Mouse (Mus musculus) lung, embryonic 15.5 days (tissue): ENCODE results near the gene Mogat2. TPM values are rescaled to one million over a fixed set of nuclear protein-coding genes. Genes with fewer than 3 reads are reported as not detected.

ENCODE experiments used
- ATAC-seq: fragments of 200-750 bp; cut with Nextera tagmentation; 2 replicates; pipeline ENCODE4 v1.8.0; 2017; ENCODE audit warnings: moderate number of reproducible peaks, borderline replicate concordance; ENCODE audit not compliant: low FRiP score, low TSS enrichment; ENCODE audit errors: extremely low read depth
- H3K27ac ChIP-seq: fragments of 300-500 bp; sonication (generic); 2 replicates; pipeline ENCODE4 v1.5.1; 2015; ENCODE audit warnings: moderate library complexity, mild to moderate bottlenecking, inconsistent platforms
- H3K27me3 ChIP-seq: fragments of 300-500 bp; sonication (generic); 2 replicates; pipeline ENCODE4 v1.6.1; 2015; ENCODE audit warnings: inconsistent platforms
- H3K36me3 ChIP-seq: fragments of 300-500 bp; sonication (generic); 2 replicates; pipeline ENCODE4 v1.6.1; 2015; ENCODE audit warnings: inconsistent platforms
- H3K4me1 ChIP-seq: fragments of 300-500 bp; sonication (generic); 2 replicates; pipeline ENCODE4 v1.6.1; 2015; ENCODE audit warnings: inconsistent platforms
- H3K4me2 ChIP-seq: fragments of 300-500 bp; sonication (generic); 2 replicates; pipeline ENCODE4 v1.6.1; 2015; ENCODE audit warnings: inconsistent platforms, mild to moderate bottlenecking, moderate library complexity
- H3K4me3 ChIP-seq: fragments of 300-500 bp; sonication (generic); 2 replicates; pipeline ENCODE4 v1.5.1; 2015; ENCODE audit warnings: mild to moderate bottlenecking, inconsistent platforms
- H3K9ac ChIP-seq: fragments of 300-500 bp; sonication (generic); 2 replicates; pipeline ENCODE4 v1.6.1; 2015; ENCODE audit warnings: inconsistent platforms
- H3K9me3 ChIP-seq: fragments of 300-500 bp; sonication (generic); 2 replicates; pipeline ENCODE4 v1.6.1; 2016; ENCODE audit warnings: inconsistent platforms
- WGBS: fragments of 180-500 bp; shearing (Covaris S2); methylation state at CpG from one replicate; pipeline ENCODE4 v1.1.7; 2015; 5-methylcytosine and 5-hydroxymethylcytosine counted together
- polyA plus RNA-seq: library from polyadenylated mRNA; unstranded; fragments of >200 nt; fragmentation: Nextera tagmentation; extraction: Ambion mirVana; gene quantifications from 2 replicates; pipeline ENCODE4 v1.2.1, GENCODE M21; 2015

Mogat2 gene
- polyA plus RNA-seq, 1 experiment from 2014 or later = 1.1 TPM

GRCm38 (mm10) chr7:99214621-99215185, 23.7 kb downstream of the Mogat2 start:
- no peak for ATAC-seq
- no peaks in the 10 kb centered on the region for H3K36me3 ChIP-seq
- no peaks in the 10 kb centered on the region for H3K27me3 ChIP-seq
- H3K4me3 ChIP-seq = no peak overlapping the region
- H3K9me3 ChIP-seq = no peaks in the 10 kb centered on the region
- no peak overlapping the region for H3K4me2 ChIP-seq
- H3K9ac ChIP-seq = no peak overlapping the region
- 82% methylated on average over 10 of the region's 10 CpGs for WGBS
- no peak overlapping the region for H3K27ac ChIP-seq
- peaks cover 30% of the 10 kb centered on the region for H3K4me1 ChIP-seq

GRCm38 (mm10) chr7:99213686-99214085, 24.7 kb downstream of the Mogat2 start:
- H3K9ac ChIP-seq = no peak overlapping the region
- H3K27me3 ChIP-seq = no peaks in the 10 kb centered on the region
- WGBS = 86% methylated on average over 2 of the region's 2 CpGs
- no peak overlapping the region for H3K4me3 ChIP-seq
- H3K9me3 ChIP-seq = no peaks in the 10 kb centered on the region
- no peak overlapping the region for H3K4me2 ChIP-seq
- ATAC-seq = no peak
- H3K36me3 ChIP-seq = no peaks in the 10 kb centered on the region
- H3K4me1 ChIP-seq = peaks cover 30% of the 10 kb centered on the region
- no peak overlapping the region for H3K27ac ChIP-seq

- 83% methylated on average over 1 of the region's 1 CpGs for WGBS
These were observed 25.4 kb downstream of the Mogat2 start for GRCm38 (mm10) chr7:99213056-99213455.

GRCm38 (mm10) chr7:99208704-99209103, 29.7 kb downstream of the Mogat2 start:
- WGBS = 76% methylated on average over 4 of the region's 4 CpGs
- Histone ChIP-seq H3K4me1 (no peaks in the 10 kb centered on the region), H3K27ac (no peak overlapping the region), H3K36me3 (no peaks in the 10 kb centered on the region), H3K27me3 (no peaks in the 10 kb centered on the region), H3K9ac (no peak overlapping the region), H3K4me2 (no peak overlapping the region), H3K4me3 (no peak overlapping the region), H3K9me3 (no peaks in the 10 kb centered on the region)
- ATAC-seq = no peak

More at GRCm38 (mm10) chr7:99213056-99213455, 25.4 kb downstream of the Mogat2 start:
- no peaks in the 10 kb centered on the region for H3K9me3 ChIP-seq
- no peak overlapping the region for H3K4me3 ChIP-seq
- H3K36me3 ChIP-seq = no peaks in the 10 kb centered on the region
- no peak for ATAC-seq
- peaks cover 27% of the 10 kb centered on the region for H3K4me1 ChIP-seq
- no peaks in the 10 kb centered on the region for H3K27me3 ChIP-seq
- H3K27ac ChIP-seq = no peak overlapping the region
- H3K9ac ChIP-seq = no peak overlapping the region
- H3K4me2 ChIP-seq = no peak overlapping the region

- Histone ChIP-seq H3K4me2 (no peak overlapping the region), H3K9me3 (no peaks in the 10 kb centered on the region), H3K27ac (no peak overlapping the region), H3K4me1 (no peaks in the 10 kb centered on the region), H3K4me3 (no peak overlapping the region), H3K9ac (no peak overlapping the region), H3K36me3 (no peaks in the 10 kb centered on the region), H3K27me3 (no peaks in the 10 kb centered on the region)
- WGBS = 58% methylated on average over 7 of the region's 7 CpGs
- ATAC-seq = no peak
These were observed 32.1 kb downstream of the Mogat2 start for GRCm38 (mm10) chr7:99206364-99206763.

- Histone ChIP-seq H3K36me3 (no peaks in the 10 kb centered on the region), H3K4me1 (no peaks in the 10 kb centered on the region), H3K27me3 (no peaks in the 10 kb centered on the region), H3K9me3 (no peaks in the 10 kb centered on the region), H3K9ac (no peak overlapping the region), H3K4me3 (no peak overlapping the region), H3K27ac (no peak overlapping the region), H3K4me2 (no peak overlapping the region)
- ATAC-seq = no peak
- WGBS = 77% methylated on average over 7 of the region's 7 CpGs
These were observed 36.3 kb downstream of the Mogat2 start for GRCm38 (mm10) chr7:99202163-99202562.

GRCm38 (mm10) chr7:99200290-99200689, 38.1 kb downstream of the Mogat2 start:
- WGBS = 25% methylated on average over 4 of the region's 4 CpGs
- no peak overlapping the region for H3K4me3 ChIP-seq
- H3K27ac ChIP-seq = no peak overlapping the region
- no peaks in the 10 kb centered on the region for H3K4me1 ChIP-seq
- H3K4me2 ChIP-seq = no peak overlapping the region
- H3K27me3 ChIP-seq = no peaks in the 10 kb centered on the region
- H3K9me3 ChIP-seq = no peaks in the 10 kb centered on the region
- no peak overlapping the region for H3K9ac ChIP-seq
- no peaks in the 10 kb centered on the region for H3K36me3 ChIP-seq
- no peak for ATAC-seq

GRCm38 (mm10) chr7:99199451-99200175, 38.8 kb downstream of the Mogat2 start:
- no peak for ATAC-seq
- Histone ChIP-seq H3K4me3 (no peak overlapping the region), H3K4me1 (no peaks in the 10 kb centered on the region), H3K4me2 (no peak overlapping the region), H3K27me3 (no peaks in the 10 kb centered on the region), H3K36me3 (no peaks in the 10 kb centered on the region), H3K9ac (no peak overlapping the region), H3K9me3 (no peaks in the 10 kb centered on the region), H3K27ac (no peak overlapping the region)
- 70% methylated on average over 9 of the region's 9 CpGs for WGBS

- Histone ChIP-seq H3K27me3 (no peaks in the 10 kb centered on the region), H3K4me3 (no peak overlapping the region), H3K36me3 (no peaks in the 10 kb centered on the region), H3K9ac (no peak overlapping the region), H3K9me3 (no peaks in the 10 kb centered on the region), H3K4me2 (no peak overlapping the region), H3K27ac (no peak overlapping the region), H3K4me1 (no peaks in the 10 kb centered on the region)
- ATAC-seq = no peak
- WGBS = 87% methylated on average over 2 of the region's 2 CpGs
These were observed 39.6 kb downstream of the Mogat2 start for GRCm38 (mm10) chr7:99198811-99199210.

- Histone ChIP-seq H3K4me2 (no peak overlapping the region), H3K4me3 (no peak overlapping the region), H3K27me3 (no peaks in the 10 kb centered on the region), H3K27ac (no peak overlapping the region), H3K9me3 (no peaks in the 10 kb centered on the region), H3K9ac (no peak overlapping the region), H3K4me1 (no peaks in the 10 kb centered on the region), H3K36me3 (no peaks in the 10 kb centered on the region)
- no peak for ATAC-seq
- 57% methylated on average over 2 of the region's 2 CpGs for WGBS
These were observed 43.9 kb downstream of the Mogat2 start for GRCm38 (mm10) chr7:99194511-99194910.

- 78% methylated on average over 4 of the region's 4 CpGs for WGBS
- Histone ChIP-seq H3K27ac (no peak overlapping the region), H3K9ac (no peak overlapping the region), H3K4me3 (no peak overlapping the region), H3K36me3 (no peaks in the 10 kb centered on the region), H3K4me1 (no peaks in the 10 kb centered on the region), H3K4me2 (no peak overlapping the region), H3K9me3 (no peaks in the 10 kb centered on the region), H3K27me3 (no peaks in the 10 kb centered on the region)
- no peak for ATAC-seq
These were observed 44.5 kb downstream of the Mogat2 start for GRCm38 (mm10) chr7:99193926-99194325.

- no peak for ATAC-seq
- H3K27ac ChIP-seq = no peak overlapping the region
- no peak overlapping the region for H3K4me3 ChIP-seq
- no peak overlapping the region for H3K9ac ChIP-seq
- H3K27me3 ChIP-seq = no peaks in the 10 kb centered on the region
- no peaks in the 10 kb centered on the region for H3K36me3 ChIP-seq
- no peaks in the 10 kb centered on the region for H3K9me3 ChIP-seq
- H3K4me1 ChIP-seq = no peaks in the 10 kb centered on the region
- H3K4me2 ChIP-seq = no peak overlapping the region
These were observed 47.0 kb downstream of the Mogat2 start for GRCm38 (mm10) chr7:99191411-99191810.
